Mouse (Mus musculus) spleen, adult 2 months (tissue): ENCODE measurements at regions not wholly inside any gene's neighbourhood (a gene's known extent, or its start where the extent isn't known, plus 50 kb on each side); places are given as distances from the start of the nearest gene placed in this dataset.

ENCODE experiments used
- CTCF ChIP-seq: fragments of 200-500 bp; IDR thresholded peaks from 2 replicates; pipeline ENCODE4 v1.5.1; 2011; ENCODE audit warnings: mild to moderate bottlenecking, inconsistent platforms; ENCODE audit not compliant: insufficient read depth, insufficient read length, insufficient replicate concordance; ENCODE audit errors: extremely low read depth
- POLR2A ChIP-seq: fragments of 200-500 bp; IDR thresholded peaks from 2 replicates; pipeline ENCODE4 v1.6.1; 2011; ENCODE audit warnings: low read depth, low read length, inconsistent platforms

DNA sequence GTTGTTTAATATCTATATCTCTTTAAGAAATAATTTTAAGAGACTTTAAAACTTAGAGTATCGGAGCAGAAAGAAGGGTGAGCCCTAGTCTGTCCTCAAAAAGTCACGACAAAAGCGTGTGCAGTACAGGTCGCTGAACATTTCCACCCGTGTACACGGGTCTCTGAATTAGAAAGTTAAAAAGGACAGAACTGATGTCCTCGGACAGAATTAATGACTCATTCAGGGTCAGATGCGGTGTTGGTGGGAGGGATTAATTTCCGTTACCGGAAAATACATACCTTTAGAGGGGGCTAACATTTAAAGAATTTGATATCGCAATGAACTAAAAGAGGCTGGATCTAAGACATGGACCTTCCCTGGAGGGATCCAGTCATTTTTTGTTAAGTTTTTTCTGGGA is 152.3 kb upstream of the Smim15 start:
- TF ChIP-seq CTCF (no peak), POLR2A (no peak)
